Mouse (Mus musculus) lung, adult 18-20 months (tissue): Measurements from ENCODE around the gene Lgals12.

Experiments
- DNase-seq, 2 experiments: peaks; one replicate each; pipeline ENCODE4 v3.0.0; 2022; ENCODE audit warnings: mixed read lengths in 2 of 2

The Lgals12 gene

DNA sequence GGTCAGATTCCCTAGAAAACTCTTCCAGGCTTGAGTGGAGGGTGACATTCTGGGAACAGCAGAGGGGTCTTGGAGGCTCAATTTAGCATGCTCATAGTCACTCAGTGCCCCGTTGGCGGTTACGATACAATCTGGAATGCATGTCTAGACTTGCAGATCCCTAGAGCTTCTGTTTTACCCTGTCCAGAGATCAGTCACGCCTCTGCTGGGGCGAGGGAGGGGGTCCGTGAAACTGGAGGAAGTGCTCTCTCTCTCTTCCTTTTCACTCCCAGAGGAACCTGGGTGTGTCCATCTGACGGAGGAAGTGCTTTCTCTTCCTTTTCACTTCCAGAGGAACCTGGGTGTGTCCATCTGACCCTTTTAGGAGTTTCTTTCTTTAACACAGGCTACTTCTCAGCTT is 23.9 kb downstream of the Lgals12 start:
- no peak for DNase-seq

DNA sequence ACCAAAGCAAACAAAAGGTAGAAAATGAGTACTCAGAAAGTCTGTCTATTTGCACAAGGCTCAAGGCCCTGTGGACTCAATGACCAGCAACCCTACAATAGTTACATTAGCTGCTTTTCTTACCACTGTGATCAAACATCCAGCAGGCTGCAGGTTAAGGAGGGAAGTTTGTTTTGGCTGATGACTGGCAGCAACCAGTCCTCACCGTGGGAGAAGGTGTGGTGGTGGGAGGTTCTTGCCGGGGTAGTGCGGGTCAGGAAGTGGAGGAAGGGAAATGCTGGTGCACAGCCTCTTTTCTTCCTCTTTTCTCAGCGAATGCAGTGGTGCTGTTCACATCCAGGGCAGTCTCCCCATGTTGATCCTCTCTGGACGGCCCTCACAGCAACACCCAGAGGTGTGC is 26.0 kb downstream of the Lgals12 start:
- peak; percentile 65 to 75 for DNase-seq

DNA sequence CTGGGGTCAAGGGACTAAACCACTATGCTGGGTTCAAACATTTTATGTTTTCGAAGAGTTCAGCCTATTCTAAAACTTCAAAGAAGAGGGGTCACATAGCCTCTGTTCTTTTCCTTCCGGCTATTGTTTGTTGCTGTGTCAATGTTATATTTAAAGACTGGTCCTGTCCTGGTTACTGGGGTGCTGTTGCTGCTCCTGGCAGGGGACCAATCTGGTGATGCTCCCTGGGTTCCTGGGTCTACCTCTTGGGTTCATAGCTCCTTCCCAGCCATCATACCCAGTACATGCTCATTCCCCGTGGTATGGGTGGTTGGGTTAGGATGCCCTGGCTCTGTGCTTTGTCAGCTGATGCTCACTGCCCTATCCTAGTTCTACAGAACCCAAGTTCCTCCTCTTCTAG is 29.3 kb downstream of the Lgals12 start:
- DNase-seq = no peak

DNA sequence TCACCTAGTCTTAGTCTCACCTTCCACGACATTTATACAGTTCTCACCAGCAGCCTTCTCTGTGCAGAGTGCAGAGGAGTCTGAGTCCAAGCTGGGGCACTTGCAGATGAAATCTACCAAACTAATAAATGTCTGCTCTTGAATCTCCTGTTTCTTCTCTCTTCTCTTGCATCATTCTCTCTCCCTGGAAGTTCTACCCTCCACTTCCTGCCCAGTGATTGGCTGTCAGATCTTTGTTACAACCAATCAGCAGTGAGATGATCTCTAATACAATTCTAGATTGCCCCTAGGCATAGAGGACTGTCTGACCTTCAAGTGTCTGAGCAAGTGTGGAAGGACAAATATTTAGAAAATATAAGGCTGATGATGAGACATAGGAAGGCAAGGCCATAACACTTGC is 30.8 kb downstream of the Lgals12 start:
- no peak for DNase-seq

DNA sequence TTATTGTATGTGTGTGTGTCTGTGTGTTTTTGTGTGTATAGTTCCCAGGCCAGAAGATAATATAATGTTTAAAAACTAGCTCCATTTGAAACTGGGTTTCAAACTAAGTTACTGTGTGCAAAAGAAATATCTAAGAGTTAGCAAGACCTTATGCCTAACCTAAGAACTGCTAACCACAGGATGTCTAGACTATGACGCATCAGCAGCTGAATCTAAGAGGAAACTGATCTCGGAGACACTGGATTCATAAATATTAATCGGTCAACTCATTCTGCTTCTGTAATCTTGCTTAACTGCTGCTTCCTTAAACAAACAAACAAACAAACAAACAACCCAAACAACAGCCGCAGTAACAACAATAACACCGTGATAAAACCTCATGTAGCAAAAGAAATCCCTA is 37.3 kb downstream of the Lgals12 start:
- no peak for DNase-seq

DNA sequence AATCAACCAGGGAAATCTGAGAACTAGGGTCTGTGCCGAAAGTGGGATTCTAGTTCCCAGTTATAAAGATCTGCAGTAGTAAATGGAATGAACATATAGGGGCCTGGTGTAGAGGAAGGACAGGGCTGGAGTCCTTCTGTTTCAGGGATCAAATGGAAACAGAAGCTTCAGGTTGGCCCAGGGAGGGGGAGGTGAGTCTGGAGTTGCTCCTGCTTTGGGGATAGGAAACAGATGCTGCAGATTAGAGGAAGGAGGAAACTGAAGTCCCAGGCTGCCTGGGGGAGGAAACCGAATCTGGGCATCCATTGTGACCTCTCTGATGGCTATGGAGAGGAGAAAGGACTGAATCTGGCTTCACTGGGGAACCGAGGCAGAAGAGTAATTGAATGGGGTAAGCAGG is 38.6 kb downstream of the Lgals12 start:
- no peak for DNase-seq

DNA sequence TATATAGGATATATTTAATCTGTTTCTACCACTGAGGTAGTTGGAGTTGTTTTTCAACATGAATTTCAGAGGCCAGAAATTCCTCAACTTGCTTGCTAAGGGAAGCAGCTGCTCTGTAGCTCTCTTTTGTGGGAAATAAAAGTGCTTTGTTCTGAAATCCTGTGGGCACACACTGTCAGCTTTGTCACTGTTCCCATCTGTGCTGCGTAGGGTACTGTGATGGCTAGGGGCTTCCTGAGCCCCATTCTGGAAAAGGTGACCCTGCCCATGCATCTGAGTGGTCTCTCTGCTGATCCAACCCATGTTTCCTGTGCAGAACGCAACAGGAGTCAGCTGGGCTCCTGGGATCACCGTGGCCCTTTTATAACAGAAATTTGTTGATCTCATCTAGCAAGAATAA is 40.2 kb downstream of the Lgals12 start:
- no peak for DNase-seq

DNA sequence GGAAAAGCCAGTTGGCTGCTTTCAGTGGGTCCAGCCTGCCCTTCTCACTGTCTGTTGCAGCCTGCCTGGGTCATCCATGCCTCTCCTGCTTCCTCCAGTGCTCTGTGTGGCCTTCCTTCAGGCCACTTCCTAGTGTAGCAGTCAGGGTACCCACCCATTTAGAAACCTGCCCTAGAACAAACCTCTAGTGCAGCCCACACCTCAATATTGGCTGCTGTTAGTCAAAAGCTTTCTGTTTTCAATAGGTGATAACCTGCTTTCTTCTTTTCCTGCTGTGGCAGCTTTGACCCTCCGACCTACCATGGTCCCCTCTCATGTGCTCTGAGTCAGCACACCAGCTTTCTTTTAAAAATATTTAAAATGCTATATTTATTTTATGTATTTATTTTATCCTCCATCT is 42.5 kb downstream of the Lgals12 start:
- no peak for DNase-seq

DNA sequence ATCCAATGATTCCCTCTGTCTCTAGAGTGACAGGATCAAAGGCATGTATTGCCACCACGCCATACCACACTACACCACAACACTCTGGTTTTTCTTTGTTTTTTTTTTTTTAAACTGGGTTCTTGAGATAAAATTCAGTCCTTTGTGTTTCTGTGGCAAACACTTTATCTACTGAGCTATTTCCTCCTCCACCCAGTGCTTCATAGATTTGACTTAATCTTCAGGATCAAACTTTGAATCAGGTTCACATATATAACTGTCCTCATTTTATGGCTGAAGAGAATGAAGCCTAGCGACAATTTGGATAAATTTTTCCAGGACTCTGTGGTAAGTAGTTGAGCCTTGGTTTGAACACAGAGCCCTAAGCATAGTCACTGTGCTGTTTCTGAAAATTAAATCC is 43.3 kb downstream of the Lgals12 start:
- DNase-seq = no peak

DNA sequence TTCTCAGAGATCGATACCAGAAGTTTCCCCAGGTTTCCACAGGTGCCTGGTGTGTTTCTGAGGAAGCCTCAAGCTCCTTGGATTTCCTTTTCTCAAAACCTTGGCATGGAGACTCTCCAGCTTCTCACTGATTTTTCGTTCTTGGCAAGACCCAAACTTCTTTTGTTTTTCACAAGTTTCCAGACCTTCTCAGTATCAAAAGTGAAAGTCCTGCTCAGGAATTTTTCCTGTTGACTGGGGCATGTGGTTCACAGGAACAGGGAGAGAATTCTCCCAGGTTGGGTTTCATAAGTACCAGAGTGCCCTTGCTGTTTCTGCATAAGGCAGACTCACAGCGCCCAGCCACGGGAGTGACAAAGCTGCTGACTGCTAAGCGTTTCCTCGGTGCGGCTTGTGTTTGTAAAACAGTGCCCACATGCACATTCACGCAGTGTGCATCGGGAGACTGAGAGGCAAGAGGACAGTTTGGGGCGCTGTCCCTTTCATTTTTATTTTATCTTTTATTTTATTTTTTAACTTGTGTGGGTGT is 44.3 kb downstream of the Lgals12 start:
- DNase-seq = peak in 1 of 2 experiments; percentile 31

DNA sequence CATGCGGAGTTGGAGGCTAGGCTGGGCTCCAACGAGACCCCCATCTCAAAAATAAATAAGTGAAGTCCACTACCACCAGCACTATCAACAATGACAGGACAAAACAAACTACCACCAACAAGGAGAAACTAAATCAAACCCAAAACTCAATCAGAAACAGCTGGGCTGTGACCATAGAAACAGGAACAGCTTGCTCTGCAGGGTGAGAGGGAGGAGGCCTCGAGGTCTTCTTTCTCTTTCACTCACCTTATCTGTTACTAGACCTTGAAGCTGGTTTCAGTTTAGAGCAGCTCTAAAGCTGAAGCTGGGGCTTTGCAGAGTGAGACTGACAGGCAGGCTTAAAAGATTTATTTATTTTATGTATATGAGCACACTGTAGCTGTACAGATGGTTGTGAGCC is 45.5 kb downstream of the Lgals12 start:
- no peak for DNase-seq

DNA sequence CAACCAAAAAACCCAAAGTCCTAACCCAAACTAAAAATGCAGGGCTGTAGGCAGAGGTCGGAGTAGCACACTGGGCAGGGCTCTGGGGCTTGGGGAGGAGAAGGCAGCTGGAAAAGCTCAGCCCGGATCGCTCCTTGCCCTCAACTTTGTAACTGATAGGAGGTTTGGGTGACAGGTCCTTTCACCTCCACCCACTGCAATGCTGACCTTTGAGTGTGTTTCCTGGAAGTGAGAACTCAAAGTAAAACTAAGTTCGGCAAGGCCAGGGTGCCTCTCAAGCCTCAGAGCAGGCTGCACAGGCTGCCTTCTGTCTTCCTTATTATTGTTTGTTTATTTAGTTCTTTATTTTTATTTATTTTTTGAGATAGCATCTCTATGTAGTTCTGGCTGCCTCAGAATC is 47.0 kb downstream of the Lgals12 start:
- no peak for DNase-seq

DNA sequence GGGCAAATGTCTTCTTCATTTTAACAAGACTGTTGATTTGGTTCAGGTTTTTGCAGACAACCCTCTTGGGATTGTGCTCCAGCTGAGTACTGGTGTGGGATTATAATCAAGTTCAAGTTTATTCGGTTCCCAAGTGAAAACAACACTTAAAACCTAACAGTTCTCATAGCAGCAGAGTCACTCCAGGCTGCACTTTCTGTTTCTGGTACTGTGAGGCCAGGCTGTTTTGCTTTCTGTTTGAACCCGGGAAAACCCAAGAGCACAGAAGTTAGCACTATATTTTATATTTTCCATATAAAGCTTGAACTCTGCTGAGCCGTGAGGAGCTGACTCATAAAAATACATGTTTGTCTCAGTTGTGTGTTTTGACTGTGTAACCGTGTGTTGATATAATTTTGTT is 48.3 kb downstream of the Lgals12 start:
- DNase-seq = no peak

DNA sequence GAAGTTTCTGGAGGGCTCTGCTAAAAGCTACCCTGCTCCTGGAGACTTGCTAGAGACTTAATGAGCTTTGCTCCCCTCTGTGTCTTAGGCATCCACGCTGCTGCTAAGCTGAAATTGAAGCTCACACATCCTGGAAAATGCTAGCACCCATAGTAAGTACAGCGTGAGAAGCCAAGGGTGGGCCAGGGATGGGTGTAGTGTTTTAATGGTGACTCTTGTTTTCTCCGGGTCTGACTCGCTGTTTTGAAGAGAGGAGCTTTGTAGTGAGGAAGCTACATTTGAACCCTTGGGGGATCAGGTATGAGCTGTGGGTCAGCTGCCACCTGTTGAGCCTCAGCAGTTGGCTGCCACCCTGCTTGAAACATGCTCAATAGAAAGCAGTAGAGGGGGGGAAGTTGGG is 49.1 kb downstream of the Lgals12 start:
- DNase-seq = no peak

DNA sequence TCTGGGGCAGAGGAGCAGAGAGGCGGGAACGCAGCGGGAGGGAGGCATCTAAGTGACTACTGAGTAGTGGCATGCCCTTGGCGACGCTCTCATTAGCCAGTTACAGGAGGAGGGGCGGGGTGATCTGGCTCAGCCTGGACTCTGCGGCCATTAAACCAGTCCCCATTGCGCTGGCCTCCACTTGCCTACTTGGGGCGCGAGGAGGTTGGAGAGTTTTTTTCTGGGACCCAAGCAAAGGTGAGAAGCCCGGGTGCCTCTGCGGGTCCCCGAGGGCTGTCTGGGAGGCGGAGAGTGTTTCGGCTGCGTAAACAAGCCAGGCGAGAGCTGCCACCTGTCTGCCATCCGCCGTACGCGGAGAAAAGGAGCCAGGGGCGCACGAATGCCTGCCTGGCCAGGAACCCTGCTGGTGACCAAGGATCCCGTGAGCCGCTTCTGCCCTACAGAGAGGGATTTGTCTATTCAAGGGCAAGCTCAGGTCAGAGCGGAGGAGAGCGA is 49.6 kb downstream of the Lgals12 start, which contains the start of gene Pla2g16:
Gene Pla2g16, plus strand, starts transcription at position 132 of the 495 bp plus-strand sequence.
- DNase-seq = peak; percentile 81 to 82

DNA sequence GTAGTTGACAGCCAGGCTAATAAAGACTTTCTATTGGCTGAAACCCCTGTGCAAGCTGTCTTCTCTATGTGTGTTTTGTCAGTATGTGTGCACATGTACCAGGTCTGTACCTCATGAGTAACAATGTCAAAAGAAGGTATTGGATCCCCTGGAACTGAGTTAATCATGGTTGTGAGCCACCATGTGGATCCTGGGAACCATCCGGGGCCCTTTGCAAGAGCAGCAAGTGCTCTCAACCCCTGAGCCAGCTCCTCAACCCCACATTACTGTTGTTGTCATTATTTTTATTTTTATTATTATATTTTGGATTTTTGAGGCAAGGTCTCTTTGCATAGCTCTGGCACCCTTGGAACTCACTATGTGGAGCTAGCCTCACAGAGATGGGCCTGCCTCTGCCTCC is 50.4 kb downstream of the Lgals12 start:
- no peak for DNase-seq

DNA sequence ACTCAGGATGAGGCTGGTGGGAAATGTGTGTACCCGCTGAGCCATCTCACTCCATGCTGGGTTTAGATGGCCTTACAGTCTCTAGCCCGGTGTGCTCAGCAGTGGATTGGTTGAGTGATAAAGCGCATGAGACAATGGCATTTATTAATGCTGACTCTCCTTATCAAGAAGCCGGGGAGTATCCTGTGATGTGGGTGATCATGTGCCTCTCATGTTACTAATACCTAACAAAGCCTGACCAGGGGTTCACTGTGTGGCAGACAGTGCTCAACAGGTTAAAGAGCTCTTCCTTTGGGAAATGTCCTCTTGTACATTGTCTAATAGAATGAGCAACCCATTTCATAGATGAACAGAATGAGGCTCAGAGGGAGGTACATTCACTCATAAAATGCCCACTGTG is 52.1 kb downstream of the Lgals12 start:
- no peak for DNase-seq

DNA sequence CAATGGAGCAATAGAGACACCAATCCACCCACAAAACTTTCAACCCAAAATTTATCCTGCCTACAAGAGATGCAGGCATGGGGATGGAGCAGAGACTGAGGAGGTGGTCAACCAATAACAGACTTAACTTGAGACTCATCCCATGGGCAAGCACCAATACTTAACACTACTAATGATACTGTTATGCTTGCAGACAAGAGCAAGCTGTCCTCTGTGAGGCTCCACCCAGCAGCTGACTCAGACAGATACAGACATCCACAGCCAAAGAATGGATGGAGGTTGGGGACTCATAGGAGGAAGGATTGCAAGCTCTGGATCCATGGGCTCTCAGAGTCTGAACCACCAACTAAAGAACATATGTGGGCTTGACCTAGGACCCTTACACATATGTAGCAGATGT is 53.6 kb downstream of the Lgals12 start:
- DNase-seq = no peak

DNA sequence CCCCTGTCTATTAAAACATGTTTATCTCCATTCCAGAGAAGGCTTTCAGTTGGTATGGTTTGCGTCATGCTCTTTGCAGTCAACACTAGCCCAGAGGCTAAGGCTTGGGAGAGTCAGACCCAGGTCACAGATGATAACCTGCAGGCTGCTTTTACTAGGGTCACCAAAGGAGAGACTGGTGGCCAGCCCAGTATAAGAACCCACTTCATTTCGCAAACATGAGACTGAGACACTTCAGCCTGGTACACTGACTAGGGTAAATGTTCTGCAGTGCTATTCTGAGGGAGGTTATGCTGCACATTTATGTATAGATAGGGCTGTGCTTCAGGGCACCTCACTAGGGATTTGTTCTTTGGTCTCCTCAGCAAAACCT is 54.7 kb downstream of the Lgals12 start:
- DNase-seq = peak in 1 of 2 experiments; percentile 20

DNA sequence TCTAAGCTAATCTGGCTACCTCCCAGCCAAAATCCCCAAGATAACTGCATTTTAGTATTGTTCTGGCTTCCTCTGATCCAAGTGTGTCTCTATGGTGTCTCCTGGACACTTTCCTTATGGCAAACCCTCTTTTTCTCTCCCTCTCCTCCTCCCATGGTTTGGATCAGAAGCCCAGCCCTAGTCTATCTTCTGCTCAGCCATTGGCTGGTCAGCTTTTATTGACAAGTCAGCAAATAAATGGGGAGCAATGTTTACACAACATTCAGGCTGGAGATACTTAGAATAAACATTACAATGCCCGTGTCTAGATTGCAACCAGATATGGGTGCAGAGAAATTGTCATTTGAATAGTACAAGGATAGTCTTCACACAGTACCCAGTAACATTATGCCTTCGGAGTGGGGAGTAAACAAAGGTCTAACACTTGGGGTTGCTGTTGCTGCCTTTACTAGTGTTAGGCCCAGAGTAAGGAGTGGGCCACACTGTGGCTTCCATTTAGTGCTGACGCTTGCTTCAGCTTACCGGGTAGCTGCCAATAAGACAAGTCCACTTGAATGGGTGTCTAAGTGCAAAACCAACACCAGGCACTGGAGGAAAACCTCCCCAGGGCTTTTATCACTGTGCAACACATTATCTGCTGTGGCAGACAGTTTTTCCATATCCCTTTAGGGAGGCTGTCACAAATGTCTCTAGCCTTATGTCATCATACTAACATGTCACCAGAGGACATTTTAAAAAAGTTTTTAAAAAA is 55.3 kb downstream of the Lgals12 start:
- DNase-seq = peak; percentile 28 to 43

DNA sequence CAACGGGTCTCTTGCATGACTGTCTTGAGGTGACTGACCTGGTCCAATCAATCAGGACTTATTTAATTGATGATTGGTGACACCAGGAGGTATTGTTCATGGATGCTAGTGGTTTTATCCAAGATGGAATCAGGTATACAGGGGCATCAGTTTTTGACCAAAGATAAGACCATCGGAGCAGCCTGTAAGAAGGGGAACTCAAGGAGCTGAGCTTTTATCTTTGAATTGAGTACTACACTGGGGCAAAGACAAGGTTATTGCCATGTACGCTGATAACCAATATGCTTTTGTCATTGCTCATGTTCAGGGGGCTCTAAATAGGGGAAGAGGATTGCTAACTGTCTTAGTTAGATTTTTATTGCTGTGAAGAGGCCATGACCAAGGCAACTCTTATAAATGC is 58.1 kb downstream of the Lgals12 start:
- DNase-seq = no peak
